Mouse (Mus musculus): ENCODE data around the gene Zfhx3.

GRCm38 (mm10) chr8:108599003-108599402, 656.6 kb downstream of the Zfhx3 start:
- TF ChIP-seq ZKSCAN1 (IDR thresholded peaks at IDR 0.05; ENCODE audit: low read depth, low read length) (no peak), CTCF (IDR thresholded peaks at IDR 0.05 in 2 of 3, conservative IDR thresholded peaks at IDR 0.05 in 1 of 3; ENCODE audit: control insufficient read depth in 1 of 3, insufficient read depth in 1 of 3, low read depth in 2 of 3, low read length in 3 of 3, poor library complexity in 1 of 3, severe bottlenecking in 1 of 3) (no peak), HCFC1 (IDR thresholded peaks at IDR 0.05; ENCODE audit: low read depth, low read length) (no peak), USF1 (IDR thresholded peaks at IDR 0.05; ENCODE audit: low read depth, low read length) (no peak), ZNF384 (IDR thresholded peaks at IDR 0.05; ENCODE audit: low read depth, low read length) (no peak), JUND (IDR thresholded peaks at IDR 0.05; ENCODE audit: low read depth, low read length) (no peak), RAD21 (IDR thresholded peaks at IDR 0.05; ENCODE audit: low read depth, low read length) (no peak), MAX (IDR thresholded peaks at IDR 0.05; ENCODE audit: low read length) (no peak), POLR2A (IDR thresholded peaks at IDR 0.05; ENCODE audit: control insufficient read depth in 1 of 2, insufficient read depth in 1 of 2, low read depth in 1 of 2, low read length in 2 of 2, poor library complexity in 1 of 2) (no peak), E2F4 (IDR thresholded peaks at IDR 0.05; ENCODE audit: borderline replicate concordance, low read depth, low read length) (no peak), CHD1 (IDR thresholded peaks at IDR 0.05; ENCODE audit: low read depth, low read length) (no peak), NRF1 (IDR thresholded peaks at IDR 0.05; ENCODE audit: insufficient read depth, low read depth, low read length, poor library complexity, severe bottlenecking) (no peak), MAZ (IDR thresholded peaks at IDR 0.05; ENCODE audit: low read depth, low read length) (no peak), MXI1 (IDR thresholded peaks at IDR 0.05; ENCODE audit: low read depth, low read length) (no peak)

Data from MEL (cell line).